Mouse (Mus musculus) kidney, adult 10 weeks (tissue): ENCODE measurements around the gene Olfr666. TPM values are rescaled to one million over a fixed set of nuclear protein-coding genes. Genes with fewer than 3 reads are reported as not detected.

Experiments used
- polyA plus RNA-seq: library from polyadenylated mRNA; stranded (reverse); fragments of 350-450 nt; fragmentation: Illumina TruSeq; extraction: RNeasy Lipid Tissue Mini Kit (QIAGEN cat#74804); gene quantifications from one replicate; pipeline ENCODE4 v1.2.3, GENCODE M21; 2014; ENCODE audit warnings: low read depth, low replicate concordance

Olfr666 gene
- not detected for polyA plus RNA-seq

GRCm38 (mm10) chr7:104895852-104896251, at the start of gene Olfr666:
Gene Olfr666, minus strand, starts transcription at chr7:104895952.

DNA sequence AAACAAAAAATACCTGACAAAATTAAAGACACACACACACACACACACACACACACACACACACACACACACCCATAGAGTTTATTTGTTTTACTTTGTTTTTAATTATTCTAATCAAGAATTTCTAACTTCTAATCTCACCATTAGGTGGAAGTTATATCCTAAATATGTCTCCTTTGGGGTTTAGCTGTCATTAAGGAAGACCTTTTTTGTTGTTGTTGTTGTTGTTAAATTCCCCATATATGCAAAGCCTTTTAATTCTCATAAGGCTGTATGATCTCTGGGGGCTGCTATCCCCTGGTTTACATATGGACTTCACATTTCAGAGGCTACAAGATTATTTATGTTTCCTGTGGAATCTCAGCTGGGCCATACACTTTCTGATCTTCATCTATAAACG, 38.2 kb upstream of the Olfr666 start, which contains the start of gene Olfr669:
Gene Olfr669 (plus strand): TSS at position 301 of the 400 bp plus-strand sequence.

GRCm38 (mm10) chr7:104927957-104928356, 32.2 kb upstream of the Olfr666 start, which contains the start of gene Olfr668:
Gene Olfr668, minus strand, starts transcription at chr7:104928057.

GRCm38 (mm10) chr7:104921382-104921781, 25.6 kb upstream of the Olfr666 start, which contains the start of gene Olfr667:
Gene Olfr667, minus strand, starts transcription at chr7:104921482.

GRCm38 (mm10) chr7:104877731-104878130, 18.0 kb downstream of the Olfr666 start, which contains the start of gene Olfr665:
Gene Olfr665, plus strand, starts transcription at chr7:104878031.

DNA sequence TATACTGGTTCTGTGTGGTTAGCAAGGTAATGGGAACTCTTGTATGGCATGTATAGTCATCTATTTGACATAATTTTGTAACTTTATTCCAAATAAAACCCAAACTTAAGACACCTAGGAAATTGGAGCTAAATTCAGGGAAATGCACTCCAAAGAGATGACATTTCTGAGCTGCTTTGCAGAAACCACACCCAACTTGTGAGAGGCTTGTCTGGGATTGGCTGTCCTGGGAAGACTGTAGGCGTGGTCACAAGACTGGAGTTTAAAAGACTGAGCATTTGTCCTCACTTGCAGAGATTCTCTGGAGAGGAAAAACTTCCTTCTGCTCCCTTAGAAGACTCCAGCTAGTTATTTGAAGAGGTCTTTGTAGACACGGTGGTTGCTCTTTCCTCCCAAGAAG, 39.0 kb downstream of the Olfr666 start, which contains the start of gene Usp17la:
Gene Usp17la (plus strand): TSS at position 301 of the 400 bp plus-strand sequence.

GRCm38 (mm10) chr7:104842503-104842902, 53.2 kb downstream of the Olfr666 start, which contains the start of gene Usp17lb:
Gene Usp17lb, minus strand, starts transcription at chr7:104842603.

Other genes starting within 250 kb of the Olfr666 start
- gene Olfr658, start 248.6 kb downstream of the Olfr666 start, polyA plus RNA-seq = not detected
- gene Olfr659, start 229.2 kb downstream of the Olfr666 start, polyA plus RNA-seq = not detected
- not detected for gene Olfr661, start 209.5 kb downstream of the Olfr666 start, polyA plus RNA-seq
- not detected for gene Usp17le, start 118.5 kb downstream of the Olfr666 start, polyA plus RNA-seq
- not detected for gene Usp17lb, start 53.3 kb downstream of the Olfr666 start, polyA plus RNA-seq
- gene Usp17la, start 38.9 kb downstream of the Olfr666 start, polyA plus RNA-seq = not detected
- gene Olfr665, start 17.9 kb downstream of the Olfr666 start, polyA plus RNA-seq = not detected
- not detected for gene Olfr667, start 25.5 kb upstream of the Olfr666 start, polyA plus RNA-seq
- not detected for gene Olfr668, start 32.1 kb upstream of the Olfr666 start, polyA plus RNA-seq
- not detected for gene Olfr669, start 38.3 kb upstream of the Olfr666 start, polyA plus RNA-seq
- gene Olfr670, start 66.7 kb upstream of the Olfr666 start, polyA plus RNA-seq = not detected
- gene Olfr671, start 83.2 kb upstream of the Olfr666 start, polyA plus RNA-seq = not detected
- not detected for gene Olfr672, start 106.1 kb upstream of the Olfr666 start, polyA plus RNA-seq
- not detected for gene Olfr675, start 132.5 kb upstream of the Olfr666 start, polyA plus RNA-seq
- gene Olfr676, start 136.7 kb upstream of the Olfr666 start, polyA plus RNA-seq = not detected
- gene Olfr677, start 155.4 kb upstream of the Olfr666 start, polyA plus RNA-seq = not detected
- gene Olfr678, start 168.5 kb upstream of the Olfr666 start, polyA plus RNA-seq = not detected
- not detected for gene Olfr679, start 185.3 kb upstream of the Olfr666 start, polyA plus RNA-seq
- not detected for gene Olfr680-ps1, start 196.9 kb upstream of the Olfr666 start, polyA plus RNA-seq
- gene Olfr681, start 220.9 kb upstream of the Olfr666 start, polyA plus RNA-seq = not detected